Mouse (Mus musculus) liver, embryonic 11.5 days (tissue): ENCODE data around the gene Ppp1r13l. TPM values are rescaled to one million over a fixed set of nuclear protein-coding genes. Genes with fewer than 3 reads are reported as not detected.

ENCODE experiments used
- ATAC-seq: fragments of 200-750 bp; cut with Nextera tagmentation; replicated peaks from 2 replicates; pipeline ENCODE4 v1.8.0; 2017; ENCODE audit warnings: moderate number of reproducible peaks, mild to moderate bottlenecking, moderate TSS enrichment, moderate library complexity; ENCODE audit not compliant: low FRiP score
- DNase-seq: peaks from one replicate; pipeline ENCODE4 v3.0.0-alpha.2; 2017; ENCODE audit warnings: low spot score
- H3K27ac ChIP-seq: fragments of 300-500 bp; sonication (generic); 2 replicates; pipeline ENCODE4 v1.5.1; 2014; ENCODE audit warnings: mild to moderate bottlenecking, low read depth, low read length, control low read depth
- H3K27me3 ChIP-seq: fragments of 300-500 bp; sonication (generic); replicated peaks from 2 replicates; pipeline ENCODE4 v1.6.1; 2014; ENCODE audit warnings: low read length, mixed read lengths; ENCODE audit not compliant: control insufficient read depth, insufficient read depth
- H3K36me3 ChIP-seq: fragments of 300-500 bp; sonication (generic); 2 replicates; pipeline ENCODE4 v1.6.1; 2014; ENCODE audit warnings: mild to moderate bottlenecking, low read length, moderate library complexity, mixed read lengths; ENCODE audit not compliant: control insufficient read depth, insufficient read depth
- H3K4me1 ChIP-seq: fragments of 300-500 bp; sonication (generic); replicated peaks from 2 replicates; pipeline ENCODE4 v1.6.1; 2014; ENCODE audit warnings: low read length, mixed read lengths; ENCODE audit not compliant: control insufficient read depth, insufficient read depth
- H3K4me2 ChIP-seq: fragments of 300-500 bp; sonication (generic); 2 replicates; pipeline ENCODE4 v1.6.1; 2014; ENCODE audit warnings: mild to moderate bottlenecking, control low read depth, moderate library complexity
- H3K4me3 ChIP-seq: fragments of 300-500 bp; sonication (generic); 2 replicates; pipeline ENCODE4 v1.5.1; 2014; ENCODE audit warnings: low read depth, low read length, control low read depth
- H3K9ac ChIP-seq: fragments of 300-500 bp; sonication (generic); 2 replicates; pipeline ENCODE4 v1.6.1; 2014; ENCODE audit warnings: low read depth, low read length, control low read depth
- H3K9me3 ChIP-seq: fragments of 300-500 bp; sonication (generic); 2 replicates; pipeline ENCODE4 v1.6.1; 2016; ENCODE audit warnings: low read length, inconsistent platforms, mixed read lengths; ENCODE audit not compliant: control insufficient read depth
- WGBS: fragments of 180-500 bp; shearing (Covaris S2); extraction: QIAGEN DNeasy Blood & Tissue Kit; methylation state at CpG from one replicate; pipeline ENCODE4 v1.1.7; 2014; 5-methylcytosine and 5-hydroxymethylcytosine counted together
- polyA plus RNA-seq: library from polyadenylated mRNA; unstranded; fragments of >200 nt; fragmentation: Nextera tagmentation; extraction: Ambion mirVana; gene quantifications from 2 replicates; pipeline ENCODE4 v1.2.1, GENCODE M21; 2014

Gene Ppp1r13l
- polyA plus RNA-seq, 1 experiment from 2014 or later: 3.9 TPM

- DNase-seq (peak; percentile 84), ATAC-seq (no peak)
- Histone ChIP-seq H3K4me1 (peaks cover 29% of the 10 kb centered on the region), H3K4me2 (peak overlapping the region; percentile 69), H3K9me3 (no peaks in the 10 kb centered on the region), H3K4me3 (peak overlapping the region; percentile 44), H3K36me3 (no peaks in the 10 kb centered on the region), H3K27ac (no peak overlapping the region), H3K9ac (no peak overlapping the region), H3K27me3 (peaks cover 22% of the 10 kb centered on the region)
- under 1% methylated on average over 27 of the region's 27 CpGs for WGBS
These were observed 17.0 kb upstream of the Ppp1r13l start for GRCm38 (mm10) chr7:19342481-19343027.

- Histone ChIP-seq H3K27ac (no peak overlapping the region), H3K9ac (no peak overlapping the region), H3K4me1 (peaks cover 29% of the 10 kb centered on the region), H3K36me3 (no peaks in the 10 kb centered on the region), H3K4me3 (peak overlapping the region; percentile 3; the same call in 1 of the 2 replicates), H3K4me2 (peak overlapping the region; percentile 24; the same call in 1 of the 2 replicates), H3K9me3 (no peaks in the 10 kb centered on the region), H3K27me3 (peaks cover 22% of the 10 kb centered on the region)
- ATAC-seq (no peak), DNase-seq (peak; percentile 72)
- 2% methylated on average over 11 of the region's 11 CpGs for WGBS
These were observed 16.2 kb upstream of the Ppp1r13l start for GRCm38 (mm10) chr7:19343210-19343808.

GRCm38 (mm10) chr7:19344237-19344847, 15.2 kb upstream of the Ppp1r13l start, which contains the start of gene Ercc1:
Ercc1 (plus strand) TSS chr7:19344778.
- H3K4me1 ChIP-seq: peaks cover 29% of the 10 kb centered on the region
- no peak for ATAC-seq

GRCm38 (mm10) chr7:19344938-19345471, 14.5 kb upstream of the Ppp1r13l start:
- Histone ChIP-seq H3K27ac (peak overlapping the region; percentile 44; the same call in 1 of the 2 replicates), H3K36me3 (no peaks in the 10 kb centered on the region), H3K4me3 (peak overlapping the region; percentile 60), H3K4me1 (peaks cover 29% of the 10 kb centered on the region), H3K27me3 (peaks cover 20% of the 10 kb centered on the region), H3K9ac (peak overlapping the region; percentile 67), H3K4me2 (peak overlapping the region; percentile 89), H3K9me3 (no peaks in the 10 kb centered on the region)
- ATAC-seq: peak; percentile 96
- peak; percentile 96 for DNase-seq
- WGBS: under 1% methylated on average over 31 of the region's 31 CpGs

More at GRCm38 (mm10) chr7:19344237-19344847, 15.2 kb upstream of the Ppp1r13l start, which contains the start of gene Ercc1:
- peaks cover 22% of the 10 kb centered on the region for H3K27me3 ChIP-seq
- H3K4me2 ChIP-seq: peak within 1 kb of the TSS; percentile 89
- peak within 1 kb of the TSS; percentile 67 for H3K9ac ChIP-seq
- no peaks in the 10 kb centered on the region for H3K9me3 ChIP-seq
- H3K27ac ChIP-seq: peak within 1 kb of the TSS; percentile 44; the same call in 1 of the 2 replicates
- H3K4me3 ChIP-seq: peak within 1 kb of the TSS; percentile 60
- DNase-seq: no peak
- H3K36me3 ChIP-seq: no peaks in the 10 kb centered on the region
- 23% methylated on average over 12 of the region's 12 CpGs for WGBS

GRCm38 (mm10) chr7:19349188-19349915, 10.2 kb upstream of the Ppp1r13l start:
- Histone ChIP-seq H3K4me1 (peaks cover 11% of the 10 kb centered on the region), H3K36me3 (peaks cover 8% of the 10 kb centered on the region; the same call in 1 of the 2 replicates), H3K9me3 (no peaks in the 10 kb centered on the region), H3K9ac (no peak overlapping the region), H3K4me2 (no peak overlapping the region), H3K27me3 (no peaks in the 10 kb centered on the region), H3K27ac (no peak overlapping the region), H3K4me3 (no peak overlapping the region)
- 79% methylated on average over 13 of the region's 13 CpGs for WGBS
- DNase-seq (no peak), ATAC-seq (no peak)

GRCm38 (mm10) chr7:19350221-19350620, 9.3 kb upstream of the Ppp1r13l start:
- H3K36me3 ChIP-seq: peaks cover 16% of the 10 kb centered on the region; the same call in 1 of the 2 replicates
- H3K27me3 ChIP-seq: no peaks in the 10 kb centered on the region
- H3K9me3 ChIP-seq: no peaks in the 10 kb centered on the region
- H3K4me3 ChIP-seq: no peak overlapping the region
- no peak overlapping the region for H3K4me2 ChIP-seq
- no peak overlapping the region for H3K27ac ChIP-seq
- H3K4me1 ChIP-seq: peaks cover 8% of the 10 kb centered on the region
- DNase-seq: no peak
- 91% methylated on average over 8 of the region's 8 CpGs for WGBS
- no peak overlapping the region for H3K9ac ChIP-seq
- no peak for ATAC-seq

GRCm38 (mm10) chr7:19354991-19355390, 4.6 kb upstream of the Ppp1r13l start:
- H3K36me3 ChIP-seq: peaks cover 35% of the 10 kb centered on the region
- H3K27ac ChIP-seq: no peak overlapping the region
- no peak overlapping the region for H3K4me2 ChIP-seq
- ATAC-seq (no peak), DNase-seq (no peak)
- H3K4me3 ChIP-seq: no peak overlapping the region
- H3K9ac ChIP-seq: no peak overlapping the region
- no peaks in the 10 kb centered on the region for H3K9me3 ChIP-seq
- H3K27me3 ChIP-seq: no peaks in the 10 kb centered on the region
- H3K4me1 ChIP-seq: peaks cover 11% of the 10 kb centered on the region
- WGBS: 94% methylated on average over 5 of the region's 5 CpGs

- no peak for DNase-seq
- no peak for ATAC-seq
These were observed 3.2 kb upstream of the Ppp1r13l start for GRCm38 (mm10) chr7:19356311-19356710.

More at GRCm38 (mm10) chr7:19356311-19356710, 3.2 kb upstream of the Ppp1r13l start:
- peaks cover 19% of the 10 kb centered on the region for H3K4me1 ChIP-seq
- H3K9me3 ChIP-seq: no peaks in the 10 kb centered on the region
- H3K4me2 ChIP-seq: no peak overlapping the region
- H3K27me3 ChIP-seq: no peaks in the 10 kb centered on the region
- no peak overlapping the region; the same call in 1 of the 2 replicates for H3K27ac ChIP-seq
- WGBS: 83% methylated on average over 10 of the region's 10 CpGs
- H3K4me3 ChIP-seq: no peak overlapping the region
- H3K36me3 ChIP-seq: peaks cover 35% of the 10 kb centered on the region
- H3K9ac ChIP-seq: no peak overlapping the region
